Mouse (Mus musculus) heart, adult 2 months (tissue): ENCODE results near the gene Ccna1. TPM values are rescaled to one million over a fixed set of nuclear protein-coding genes. Genes with fewer than 3 reads are reported as not detected.

Experiments
- DNase-seq, 2 experiments: peaks; one replicate each; pipeline ENCODE4 v3.0.0; 2021
- H3K27ac ChIP-seq: fragments of 200-600 bp; 2 replicates; pipeline ENCODE4 v1.8.1; 2022
- H3K27me3 ChIP-seq: fragments of 200-500 bp; 2 replicates; pipeline ENCODE4 v1.6.1; 2012; ENCODE audit warnings: mild to moderate bottlenecking, low read length, inconsistent platforms, mixed read lengths; ENCODE audit not compliant: control insufficient read depth, insufficient read depth
- H3K36me3 ChIP-seq: fragments of 200-500 bp; 2 replicates; pipeline ENCODE4 v1.6.1; 2012; ENCODE audit warnings: low read length, inconsistent platforms; ENCODE audit not compliant: control insufficient read depth, insufficient read depth
- H3K4me1 ChIP-seq: fragments of 200-500 bp; 2 replicates; pipeline ENCODE4 v1.6.1; 2011; ENCODE audit warnings: low read length; ENCODE audit not compliant: control insufficient read depth, insufficient read depth
- H3K4me3 ChIP-seq: fragments of 200-600 bp; 2 replicates; pipeline ENCODE4 v1.8.1; 2022
- H3K79me2 ChIP-seq: fragments of 200-500 bp; replicated peaks from 2 replicates; pipeline ENCODE4 v1.6.1; 2012; ENCODE audit warnings: mild to moderate bottlenecking, inconsistent platforms, low read length, moderate library complexity, mixed read lengths; ENCODE audit not compliant: control insufficient read depth, insufficient read depth
- H3K9ac ChIP-seq: fragments of 200-500 bp; 2 replicates; pipeline ENCODE4 v1.6.1; 2012; ENCODE audit warnings: low read depth, mild to moderate bottlenecking, control low read depth, inconsistent platforms, low read length, mixed read lengths
- CTCF ChIP-seq: fragments of 200-600 bp; IDR thresholded peaks from 2 replicates; pipeline ENCODE4 v1.8.1; 2022; ENCODE audit warnings: antibody characterized with exemption, mild to moderate bottlenecking, moderate library complexity
- EP300 ChIP-seq: fragments of 200-500 bp; IDR thresholded peaks from 2 replicates; pipeline ENCODE4 v1.6.1; 2011; ENCODE audit warnings: low read depth, low read length, control low read depth; ENCODE audit not compliant: insufficient read depth
- POLR2A ChIP-seq: fragments of 200-500 bp; IDR thresholded peaks from 2 replicates; pipeline ENCODE4 v1.6.1; 2011; ENCODE audit warnings: mild to moderate bottlenecking, low read depth, low read length, control low read depth; ENCODE audit not compliant: insufficient read depth
- WGBS: fragments of 180-500 bp; shearing (Covaris S2); methylation state at CpG from one replicate; pipeline ENCODE4 v1.1.7; 2018; 5-methylcytosine and 5-hydroxymethylcytosine counted together
- intact Hi-C: fragments of 180-260 bp; cut with DNase I; formaldehyde crosslinking; loops from one replicate; pipeline ENCODE4 v1.15.1; 2025
- polyA plus RNA-seq: library from polyadenylated mRNA; depleted of rRNA; stranded (reverse); fragments of >200 nt; gene quantifications from 2 replicates; pipeline ENCODE4 v1.2.3, GENCODE M21; 2012
- total RNA-seq, 2 experiments: library from RNA; stranded (reverse); gene quantifications; 2 replicates each; pipeline ENCODE4 v1.2.3; 2021

Gene Ccna1
- total and polyA plus RNA-seq, 3 experiments, result 0.08 TPM; not detected in 2

GRCm38 (mm10) chr3:55062653-55063052 is 7.4 kb upstream of the Ccna1 start:
- Histone ChIP-seq H3K4me1 (no peaks in the 10 kb centered on the region), H3K4me3 (no peak overlapping the region), H3K79me2 (no peaks in the 10 kb centered on the region), H3K9ac (no peak overlapping the region), H3K36me3 (no peaks in the 10 kb centered on the region), H3K27me3 (no peaks in the 10 kb centered on the region; the same call in 1 of the 2 replicates), H3K27ac (no peak overlapping the region)
- 74% methylated on average over 9 of the region's 9 CpGs for WGBS
- no peak for DNase-seq
- no peak for TF ChIP-seq EP300
- no peak for TF ChIP-seq POLR2A
- TF ChIP-seq CTCF, result no peak
- intact Hi-C loops, result loop anchor here (5.0 to 10.0 kb wide), 3 partner anchors 58 to 318 kb away; no protein-coding TSS in a partner anchor

GRCm38 (mm10) chr3:55056376-55056775 is 1.1 kb upstream of the Ccna1 start:
- Histone ChIP-seq H3K36me3 (no peaks in the 10 kb centered on the region), H3K79me2 (no peaks in the 10 kb centered on the region), H3K9ac (no peak overlapping the region), H3K27me3 (peaks cover 5% of the 10 kb centered on the region), H3K4me3 (no peak overlapping the region), H3K27ac (no peak overlapping the region), H3K4me1 (no peaks in the 10 kb centered on the region)
- intact Hi-C loops, result no loop called here
- 70% methylated on average over 8 of the region's 8 CpGs for WGBS
- no peak for DNase-seq
- TF ChIP-seq EP300, result no peak
- no peak for TF ChIP-seq CTCF
- TF ChIP-seq POLR2A, result no peak

- 19% methylated on average over 11 of the region's 11 CpGs for WGBS
- H3K4me3 ChIP-seq, result no peak overlapping the region; the same call in 1 of the 2 replicates
- intact Hi-C loops, result no loop called here
- H3K9ac ChIP-seq, result no peak overlapping the region
- no peaks in the 10 kb centered on the region for H3K36me3 ChIP-seq
- no peak for DNase-seq
- H3K27me3 ChIP-seq, result peaks cover 5% of the 10 kb centered on the region
- no peak overlapping the region for H3K27ac ChIP-seq
- H3K79me2 ChIP-seq, result no peaks in the 10 kb centered on the region
- H3K4me1 ChIP-seq, result no peaks in the 10 kb centered on the region
- TF ChIP-seq CTCF (no peak), POLR2A (no peak), EP300 (no peak)
Measured at GRCm38 (mm10) chr3:55055747-55056120, 433 bp upstream of the Ccna1 start.

GRCm38 (mm10) chr3:55054231-55054630 is 1.1 kb downstream of the Ccna1 start:
- Histone ChIP-seq H3K27me3 (peaks cover 5% of the 10 kb centered on the region), H3K9ac (no peak overlapping the region), H3K27ac (no peak overlapping the region), H3K36me3 (no peaks in the 10 kb centered on the region), H3K4me3 (no peak overlapping the region), H3K79me2 (no peaks in the 10 kb centered on the region), H3K4me1 (no peaks in the 10 kb centered on the region)
- WGBS, result 65% methylated on average over 6 of the region's 6 CpGs
- no peak for DNase-seq
- no peak for TF ChIP-seq EP300
- no peak for TF ChIP-seq POLR2A
- no peak for TF ChIP-seq CTCF
- intact Hi-C loops, result no loop called here

- TF ChIP-seq CTCF (no peak), EP300 (0 out of 2 replicates have a peak, but pooled peaks have one; percentile 30), POLR2A (no peak)
- 49% methylated on average over 8 of the region's 8 CpGs for WGBS
- Histone ChIP-seq H3K79me2 (no peaks in the 10 kb centered on the region), H3K4me1 (no peaks in the 10 kb centered on the region), H3K27me3 (0 out of 2 replicates have a peak, but pooled peaks cover 2% of the 10 kb centered on the region), H3K36me3 (no peaks in the 10 kb centered on the region), H3K9ac (no peak overlapping the region), H3K27ac (no peak overlapping the region), H3K4me3 (no peak overlapping the region)
- DNase-seq, result peak in 1 of 2 experiments; percentile 47
- intact Hi-C loops, result no loop called here
Measured at GRCm38 (mm10) chr3:55044601-55045370, 10.5 kb downstream of the Ccna1 start.

- no peak overlapping the region for H3K9ac ChIP-seq
- H3K4me3 ChIP-seq, result no peak overlapping the region
- 78% methylated on average over 5 of the region's 5 CpGs for WGBS
- H3K27me3 ChIP-seq, result 0 out of 2 replicates have a peak, but pooled peaks cover 2% of the 10 kb centered on the region
- TF ChIP-seq POLR2A, result no peak
- TF ChIP-seq CTCF, result no peak
- TF ChIP-seq EP300, result no peak
- no peaks in the 10 kb centered on the region for H3K36me3 ChIP-seq
- no peaks in the 10 kb centered on the region for H3K4me1 ChIP-seq
- no peak overlapping the region for H3K27ac ChIP-seq
- no peak for DNase-seq
- intact Hi-C loops, result no loop called here
- H3K79me2 ChIP-seq, result no peaks in the 10 kb centered on the region
Measured at GRCm38 (mm10) chr3:55037608-55038007, 17.7 kb downstream of the Ccna1 start.
